Mouse (Mus musculus) gastrocnemius, adult 8-10 months (tissue): ENCODE measurements around the gene Nipal4. TPM values are rescaled to one million over a fixed set of nuclear protein-coding genes. Genes with fewer than 3 reads are reported as not detected.

Experiments
- DNase-seq, 2 experiments: peaks; one replicate each; pipeline ENCODE4 v3.0.0; 2022; ENCODE audit warnings: low spot score in 2 of 2
- total RNA-seq, 4 experiments: library from RNA; stranded (reverse); gene quantifications; 2 replicates each; pipeline ENCODE4 v1.2.4; 2022

Gene Nipal4
- total RNA-seq, 4 experiments from 2014 or later, result not detected

DNA sequence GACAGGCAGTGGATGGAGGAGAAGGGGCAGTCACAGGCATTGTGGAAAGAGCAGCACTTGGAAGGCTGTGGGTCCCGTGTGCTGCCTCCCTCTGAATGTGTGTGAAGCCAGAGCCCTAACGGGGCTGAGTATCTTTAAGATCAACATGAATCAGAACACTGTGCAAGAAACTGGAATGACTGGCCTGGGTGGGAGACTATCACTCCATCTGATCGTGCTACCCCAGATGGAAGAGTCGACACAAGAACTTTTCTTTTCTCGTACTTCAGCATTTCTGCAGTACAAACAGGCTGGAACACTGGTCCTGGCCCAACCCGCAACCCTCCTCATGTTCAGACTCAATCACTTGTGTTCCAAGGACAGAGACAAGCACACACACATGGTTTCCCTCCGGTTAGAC lies 2.2 kb upstream of the Nipal4 start:
- DNase-seq, result no peak

DNA sequence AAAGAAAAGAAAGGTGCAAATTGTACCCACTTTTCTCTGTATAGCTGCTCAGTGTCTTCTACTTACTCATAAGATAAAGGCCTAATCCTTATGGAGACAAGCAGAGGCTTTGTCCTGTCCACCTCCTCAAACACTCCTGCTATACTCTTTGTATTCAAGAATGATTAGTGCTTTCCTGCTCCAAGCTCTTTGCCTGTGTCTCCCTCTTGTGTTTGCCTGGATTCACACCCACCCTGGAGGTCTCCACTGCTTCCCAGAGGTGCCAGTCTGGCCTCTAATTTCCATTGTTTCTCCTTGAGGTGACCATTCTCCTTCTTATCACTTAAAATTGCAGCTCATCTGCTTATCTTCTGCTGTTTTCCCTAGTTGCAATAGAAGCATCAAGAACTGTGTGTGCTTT lies 8.8 kb downstream of the Nipal4 start:
- no peak for DNase-seq

DNA sequence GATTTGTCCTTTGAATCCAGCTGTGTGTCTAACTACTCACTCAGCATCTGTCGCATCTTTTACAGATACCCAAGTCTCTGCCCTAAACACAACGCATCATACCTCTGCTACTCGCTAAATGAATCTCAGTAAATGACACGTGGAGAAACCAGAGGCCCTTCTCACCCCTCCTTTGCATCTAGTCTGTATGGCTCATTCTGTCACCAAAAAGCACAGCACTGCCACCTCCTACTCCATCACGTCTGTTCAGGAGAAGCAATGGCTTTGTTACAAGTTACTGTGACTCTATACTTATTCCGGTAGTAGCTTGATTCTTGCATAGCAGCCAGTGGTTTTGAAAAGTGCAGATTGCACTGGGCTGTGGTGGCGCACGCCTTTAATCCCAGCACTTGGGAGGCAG lies 9.4 kb downstream of the Nipal4 start:
- no peak for DNase-seq

DNA sequence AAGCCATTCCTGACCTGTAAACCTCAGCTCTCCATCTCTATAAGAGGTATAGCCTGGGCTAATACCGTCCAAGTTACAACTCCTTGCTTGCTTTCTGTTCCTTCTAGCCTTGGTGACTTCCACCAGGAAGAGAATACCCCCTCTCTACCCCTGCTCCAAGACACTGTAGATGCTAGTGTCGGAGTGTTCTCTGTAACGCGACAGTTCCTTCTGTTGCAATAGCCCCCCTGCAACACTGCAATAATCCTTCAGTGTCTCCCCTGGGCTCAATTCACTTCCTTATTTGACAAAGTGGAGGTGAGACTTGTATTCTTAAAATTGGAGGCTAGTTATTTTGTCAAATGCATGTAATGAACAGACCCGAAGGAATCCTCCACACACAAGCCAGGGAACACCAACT lies 19.7 kb downstream of the Nipal4 start:
- no peak for DNase-seq

DNA sequence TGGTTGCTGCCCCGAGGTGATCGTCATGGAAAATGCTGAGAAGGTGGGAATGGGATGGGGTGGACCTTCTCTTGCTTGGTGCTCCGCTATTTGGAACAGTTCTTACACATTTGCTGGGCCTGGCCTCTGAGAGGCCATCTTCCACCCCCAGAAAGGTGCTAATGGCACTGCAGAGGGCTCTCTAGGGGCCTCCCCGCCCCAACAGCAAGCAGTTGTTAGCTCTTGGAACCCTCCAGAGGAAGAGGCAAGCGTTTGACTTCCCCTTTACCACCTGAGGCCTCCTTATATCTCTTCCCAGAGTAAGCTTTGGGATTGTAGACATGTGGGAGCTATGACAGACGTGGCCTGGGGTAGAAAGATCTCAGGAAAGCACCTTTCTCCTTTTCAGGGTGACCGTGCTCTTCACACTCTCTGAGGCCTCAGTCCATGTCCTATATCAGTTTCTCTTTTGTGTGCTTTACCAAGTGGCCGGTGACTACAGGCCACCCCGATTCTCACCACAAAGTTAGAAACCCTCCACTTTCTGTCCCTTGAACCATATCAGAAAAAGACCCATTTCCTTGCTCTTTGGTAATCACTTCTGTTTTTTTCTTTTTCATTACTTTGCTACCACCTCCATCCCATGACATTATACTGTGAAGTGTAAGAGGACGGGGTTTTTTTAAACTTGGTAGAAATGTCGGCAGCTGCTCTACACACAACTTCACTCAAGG lies 21.0 kb downstream of the Nipal4 start:
- no peak for DNase-seq

DNA sequence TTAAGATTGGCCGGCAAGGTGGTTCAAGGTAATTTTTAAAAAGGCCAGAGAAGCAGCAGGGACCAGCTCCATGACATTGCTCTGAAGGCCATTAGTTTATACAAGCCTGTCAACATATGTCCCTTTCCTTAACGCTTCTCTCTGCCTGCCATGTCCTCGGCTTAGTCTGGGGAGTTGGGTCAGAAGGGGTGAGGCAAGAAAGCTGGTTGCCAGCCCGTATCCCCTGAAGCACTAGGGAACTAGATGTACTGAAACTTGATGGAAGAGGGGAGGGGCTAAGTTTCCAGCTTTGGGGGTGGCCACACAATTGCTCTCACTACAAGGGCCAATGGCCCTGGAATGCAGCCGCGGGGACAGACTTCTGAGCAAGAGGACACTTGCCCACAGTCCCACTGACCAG lies 23.0 kb downstream of the Nipal4 start:
- DNase-seq, result no peak

DNA sequence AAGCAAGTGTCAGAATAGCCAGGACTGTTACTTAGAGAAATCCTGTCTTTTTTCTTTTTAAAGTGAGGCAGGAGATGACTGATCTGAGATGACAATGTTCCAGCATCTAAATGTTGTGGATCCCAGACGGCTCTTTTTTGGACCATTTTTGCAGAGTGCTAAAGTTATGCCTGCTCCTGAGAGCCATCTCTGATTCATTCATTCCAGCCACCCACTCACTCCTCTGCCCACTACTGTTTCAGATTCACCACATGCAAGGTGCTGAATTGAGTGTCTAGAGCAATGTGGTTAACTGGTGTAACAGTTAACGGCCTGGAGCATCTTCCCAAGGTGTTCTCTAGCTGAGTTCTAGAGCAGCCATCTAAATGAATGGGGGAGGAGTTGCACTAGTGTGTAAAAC lies 31.4 kb downstream of the Nipal4 start:
- DNase-seq, result no peak

DNA sequence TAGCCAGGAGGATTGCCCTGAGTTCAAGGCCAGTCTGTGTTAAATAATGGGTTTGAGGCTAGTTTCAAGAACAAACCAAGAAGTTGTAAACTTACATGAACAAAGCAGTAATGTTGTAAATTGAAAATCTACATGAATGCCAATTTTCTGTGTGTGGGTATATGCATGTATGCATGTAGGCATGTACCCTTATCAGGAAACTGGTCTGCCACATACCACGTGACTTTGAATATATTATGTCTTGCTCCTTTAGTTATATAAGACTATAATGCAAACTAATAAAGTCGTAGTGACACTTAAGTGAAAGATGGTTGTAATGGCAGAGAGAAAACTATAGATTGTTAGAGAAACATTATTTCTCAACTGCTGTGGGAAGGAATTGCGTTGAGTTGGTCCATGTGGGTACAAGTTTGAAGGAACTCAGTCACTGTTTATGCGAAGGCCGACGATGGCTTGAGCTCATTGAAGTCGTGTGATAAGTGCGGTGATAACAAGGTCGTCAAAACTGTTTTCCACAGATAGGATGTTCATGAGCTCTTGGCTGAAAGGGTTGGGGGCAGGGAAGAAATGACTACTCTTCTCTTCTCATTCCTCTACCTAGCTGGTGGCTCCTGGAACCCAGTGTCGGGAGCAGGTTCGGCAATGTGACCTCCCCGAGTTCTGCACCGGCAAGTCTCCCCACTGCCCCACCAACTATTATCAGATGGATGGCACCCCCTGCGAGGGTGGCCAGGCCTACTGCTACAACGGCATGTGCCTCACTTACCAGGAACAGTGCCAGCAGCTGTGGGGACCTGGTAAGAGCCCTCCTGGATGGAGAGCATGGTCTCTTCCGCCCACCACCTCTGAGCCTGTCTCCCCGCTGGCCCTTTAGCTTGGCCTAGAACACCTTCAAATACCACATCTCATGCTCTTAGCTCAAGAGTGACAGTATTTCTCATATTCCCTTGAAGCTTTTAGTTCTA lies 35.0 kb downstream of the Nipal4 start:
- no peak for DNase-seq

DNA sequence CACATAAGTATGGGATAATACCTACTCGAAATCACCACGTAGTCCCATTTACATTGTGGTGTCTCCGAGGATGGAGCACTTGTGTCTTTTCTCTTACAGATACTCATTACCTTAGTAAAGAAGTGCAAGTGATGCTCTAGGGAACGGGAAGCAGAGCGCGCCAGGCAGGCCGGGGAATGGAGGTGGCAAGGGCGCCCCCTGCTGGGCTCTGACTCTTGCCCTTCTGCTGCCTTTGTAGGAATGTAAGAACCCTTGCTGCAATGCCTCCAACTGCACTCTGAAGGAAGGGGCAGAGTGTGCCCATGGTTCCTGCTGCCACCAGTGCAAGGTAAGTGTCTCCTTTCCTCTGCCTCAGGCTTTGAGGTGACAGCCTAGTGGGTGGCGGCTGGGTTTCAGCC lies 37.8 kb downstream of the Nipal4 start:
- DNase-seq, result peak; percentile 67 to 72

DNA sequence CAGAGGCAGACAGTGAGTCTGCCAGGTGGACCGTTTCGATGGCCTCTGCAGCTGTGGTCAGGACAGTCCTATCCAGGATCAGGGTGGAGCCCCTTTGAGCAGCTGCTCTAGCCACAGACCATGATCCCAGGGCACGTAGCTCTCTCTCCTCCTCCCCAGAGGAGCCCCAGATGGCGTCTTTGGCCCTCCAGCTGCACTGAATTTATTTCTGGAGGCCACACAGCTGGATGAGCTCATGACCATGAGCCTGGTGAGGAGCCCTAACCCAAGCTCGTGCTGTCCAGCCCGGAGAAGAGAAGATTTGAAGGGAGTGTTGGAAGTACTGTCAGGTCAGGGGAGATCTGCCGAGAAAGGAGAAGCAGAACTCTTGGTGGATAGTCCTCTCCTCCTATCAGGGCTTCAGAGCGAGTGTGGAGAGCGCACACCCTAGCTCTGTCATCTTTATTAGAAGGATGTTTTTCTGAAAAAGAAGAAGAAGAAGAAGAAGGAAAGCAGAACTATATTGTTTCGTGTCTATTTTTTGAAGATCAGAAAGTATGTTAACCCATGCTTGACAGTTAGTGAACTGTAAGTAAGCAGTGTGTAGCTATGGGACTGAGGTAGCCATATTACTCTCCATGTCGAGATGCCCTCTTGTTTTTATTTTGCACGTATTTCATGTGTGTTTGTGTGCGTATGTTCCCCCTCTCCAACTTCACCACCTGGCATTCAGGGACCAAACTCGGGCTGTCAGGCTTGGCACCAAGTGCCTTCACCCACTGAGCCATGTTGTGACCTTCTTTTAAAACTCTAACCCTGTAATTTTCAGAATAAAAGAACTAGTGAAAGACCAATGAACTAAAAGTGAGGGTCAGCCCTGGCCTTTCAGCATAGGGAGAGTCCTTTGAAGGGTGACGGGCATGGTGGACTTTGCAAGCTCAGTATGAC lies 38.4 kb downstream of the Nipal4 start:
- peak; percentile 68 to 72 for DNase-seq

DNA sequence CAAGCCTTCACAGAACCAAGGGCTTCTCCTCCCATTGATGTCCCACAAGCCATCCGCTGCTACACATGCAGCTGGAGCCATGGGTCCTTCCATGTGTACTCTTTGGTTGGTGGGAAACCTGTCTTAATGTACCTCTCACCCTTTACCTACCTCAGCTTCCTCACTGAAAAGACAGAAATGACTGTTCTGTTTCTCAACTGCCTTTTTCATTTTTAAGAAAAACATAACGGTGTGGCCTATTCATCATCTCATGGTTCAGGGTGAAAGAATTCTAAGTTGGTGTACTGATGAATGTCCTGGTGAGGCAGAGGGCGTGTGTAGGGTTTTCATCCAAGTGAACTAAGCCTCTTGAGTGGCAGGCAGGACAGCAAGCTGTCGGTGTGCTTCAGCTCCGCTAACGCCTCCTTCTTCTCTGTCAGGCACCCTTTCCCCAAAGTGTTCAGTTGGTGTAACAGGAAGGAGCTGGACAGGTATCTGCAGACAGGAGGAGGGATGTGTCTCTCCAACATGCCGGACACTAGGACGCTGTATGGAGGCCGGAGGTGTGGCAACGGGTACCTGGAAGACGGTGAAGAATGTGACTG lies 39.4 kb downstream of the Nipal4 start:
- no peak for DNase-seq

DNA sequence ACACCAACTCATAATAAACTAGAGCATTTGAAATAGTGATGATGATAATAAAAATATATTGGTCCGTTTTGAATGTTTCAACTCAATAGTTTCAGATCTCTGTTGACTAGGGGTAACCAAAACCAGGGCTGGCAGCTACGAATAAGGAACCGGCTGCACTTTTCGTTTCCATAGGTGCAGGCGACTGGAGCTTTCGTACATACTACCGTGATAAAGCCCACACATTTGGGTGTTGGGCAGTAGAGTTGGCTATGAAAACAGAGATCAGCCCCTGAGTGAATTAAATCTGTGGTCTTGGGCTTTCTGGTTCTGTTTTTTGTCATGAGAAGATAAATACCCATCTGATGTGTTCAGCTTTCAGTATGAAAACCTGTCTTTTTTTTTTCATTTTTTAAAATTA lies 40.0 kb downstream of the Nipal4 start:
- DNase-seq, result no peak

DNA sequence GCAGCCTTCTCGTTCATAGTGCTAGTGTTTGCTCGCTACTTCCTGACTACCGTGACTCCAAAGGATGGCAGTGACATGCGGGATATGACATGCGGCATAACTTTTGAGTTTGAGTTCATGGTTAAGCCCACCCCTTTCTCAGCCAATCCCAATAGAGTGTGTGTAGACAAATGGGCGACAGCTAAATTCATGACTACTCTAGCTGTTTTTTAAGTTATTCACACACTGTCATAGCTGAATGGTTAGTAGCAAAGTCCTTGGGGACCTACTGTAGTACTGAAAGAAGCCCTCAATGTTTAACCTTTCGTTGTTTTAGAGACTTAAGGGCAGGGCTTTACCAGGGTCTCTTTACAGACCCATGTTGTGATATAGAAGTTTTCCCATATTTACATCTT lies 40.5 kb downstream of the Nipal4 start:
- no peak for DNase-seq

DNA sequence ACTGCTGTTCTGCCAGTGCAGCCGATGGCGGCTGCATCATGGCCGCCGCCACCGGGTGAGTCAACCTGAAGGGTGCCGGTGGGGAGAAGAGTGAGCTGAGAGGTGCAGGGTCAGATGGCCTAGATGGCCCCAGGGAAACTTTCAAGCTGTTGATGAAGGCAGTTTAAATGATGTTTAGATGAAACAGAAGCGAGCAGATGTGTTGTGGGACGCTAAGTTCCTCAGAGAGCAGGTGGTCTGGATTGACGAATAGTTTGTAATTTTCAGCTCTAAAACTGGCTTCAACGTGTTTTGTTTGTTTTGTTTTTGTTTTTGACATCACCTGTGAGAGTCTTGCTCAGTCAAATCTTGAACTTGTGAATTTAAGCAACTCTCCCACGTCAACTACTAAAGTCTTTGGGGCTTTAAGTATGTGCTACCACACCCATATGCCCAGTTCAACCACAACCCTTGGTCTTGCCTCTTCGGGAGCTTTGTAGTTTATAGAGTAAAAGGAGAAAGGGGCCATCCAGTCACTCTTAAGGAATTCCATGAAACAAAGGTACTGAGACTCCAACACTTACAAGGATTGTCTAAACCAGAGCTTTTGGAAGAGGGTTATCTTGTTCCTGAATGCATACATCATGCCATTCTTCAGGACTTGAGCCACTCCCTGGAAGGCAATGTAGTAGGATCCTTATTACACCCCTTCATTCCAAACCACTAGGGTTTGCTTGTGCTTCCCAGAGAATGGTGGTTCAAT lies 41.0 kb downstream of the Nipal4 start:
- DNase-seq, result no peak

DNA sequence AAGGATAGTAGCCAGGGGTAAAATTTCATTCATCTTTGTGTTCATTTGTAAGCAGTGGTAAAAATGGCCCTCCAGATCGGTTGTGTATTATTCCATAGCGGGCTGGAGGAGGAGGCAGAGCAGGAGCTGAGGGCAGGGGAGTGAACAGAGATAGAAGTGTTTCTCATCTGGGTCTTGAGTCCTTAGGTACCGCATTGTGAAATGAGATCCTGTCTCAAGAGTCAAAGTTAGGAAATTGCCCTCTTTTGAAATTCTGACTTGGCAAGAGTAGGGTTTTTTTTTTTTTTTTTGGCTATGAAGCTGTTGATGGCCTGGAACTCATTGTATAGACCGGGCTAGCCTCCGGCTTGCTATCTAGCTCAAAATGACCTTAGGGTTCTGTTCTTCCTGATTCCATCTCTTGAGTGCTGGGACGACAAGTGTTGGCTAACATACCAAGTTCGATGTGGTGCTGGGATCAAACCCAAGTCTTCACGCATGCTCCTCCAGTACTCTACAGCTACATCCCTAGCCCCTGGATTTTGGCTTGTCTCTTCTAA lies 42.9 kb downstream of the Nipal4 start:
- no peak for DNase-seq

DNA sequence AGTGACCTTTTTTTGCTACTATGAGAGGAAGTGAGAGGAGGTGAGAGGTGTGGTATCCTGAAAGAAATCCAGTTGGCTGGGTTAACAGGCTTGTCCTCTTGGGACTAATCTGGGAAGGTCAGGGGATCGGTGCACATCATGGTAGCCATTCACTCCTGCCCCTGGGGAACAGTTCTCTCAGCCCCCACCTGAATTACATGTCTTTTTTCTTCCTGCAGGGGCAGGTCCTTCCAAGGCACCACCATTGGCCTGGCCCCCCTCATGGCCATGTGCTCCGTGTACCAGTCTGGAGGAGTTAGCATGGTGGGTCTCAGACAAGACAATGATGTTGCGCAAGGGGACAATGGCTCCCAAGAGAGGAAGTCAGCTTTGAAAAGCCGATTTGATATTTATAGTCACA lies 43.4 kb downstream of the Nipal4 start:
- DNase-seq, result no peak

DNA sequence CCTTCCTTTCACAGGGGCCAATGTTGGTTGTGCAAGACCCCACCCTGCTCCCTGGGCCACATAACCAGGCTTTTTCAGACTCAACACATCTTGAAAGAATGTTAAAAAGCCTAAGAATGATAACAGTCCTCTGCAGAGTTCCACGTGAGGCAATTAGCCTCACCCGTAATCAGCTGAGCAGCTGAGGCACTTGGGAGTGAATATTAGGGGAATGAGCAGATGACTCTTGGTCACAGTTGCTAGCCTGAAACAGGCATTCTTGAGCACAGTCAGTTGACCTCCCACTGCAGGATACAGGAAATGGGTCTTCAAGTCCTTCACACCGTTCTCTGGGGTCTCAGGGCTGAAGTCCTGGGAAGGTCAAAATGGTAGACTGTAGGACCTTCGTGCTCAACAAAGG lies 44.6 kb downstream of the Nipal4 start:
- no peak for DNase-seq

DNA sequence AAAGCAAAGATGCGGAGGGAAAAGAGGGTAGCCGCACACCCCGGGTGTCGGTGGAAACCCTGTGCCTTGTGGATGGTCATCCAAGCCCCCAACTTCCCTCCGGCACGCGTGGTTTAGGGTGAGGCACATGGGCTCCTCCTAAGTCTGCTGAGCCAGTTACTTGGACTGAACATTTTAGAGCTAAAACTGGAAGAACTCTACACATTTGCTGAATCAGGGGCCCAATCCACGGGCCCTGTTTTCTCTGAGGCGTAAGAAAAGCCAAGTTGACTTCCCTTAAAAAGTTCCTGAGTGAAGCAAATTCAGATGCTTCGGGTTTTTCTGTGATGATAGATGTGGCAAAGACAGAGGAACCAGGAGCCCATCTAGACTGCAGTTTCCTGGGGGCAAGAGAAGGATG lies 46.2 kb downstream of the Nipal4 start:
- no peak for DNase-seq

DNA sequence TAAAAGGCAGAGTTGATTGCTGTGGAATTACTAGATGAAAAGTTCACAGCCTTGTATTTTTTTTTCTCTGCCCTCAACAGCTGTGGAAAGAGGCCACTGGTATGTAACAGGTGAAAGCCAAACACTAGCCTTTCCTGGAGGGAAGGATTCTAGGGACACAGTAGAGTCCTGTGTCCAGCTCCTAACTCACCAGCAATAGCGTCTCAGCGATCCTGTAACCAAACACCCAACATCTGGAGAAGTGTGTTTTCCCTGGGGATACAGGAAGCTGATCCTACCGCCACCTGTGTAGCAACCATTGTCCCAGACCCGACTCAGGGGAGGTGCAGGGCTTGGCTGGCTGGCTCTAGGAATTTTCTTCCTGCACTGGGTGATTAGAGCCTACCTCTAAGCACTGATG lies 46.7 kb downstream of the Nipal4 start:
- no peak for DNase-seq

DNA sequence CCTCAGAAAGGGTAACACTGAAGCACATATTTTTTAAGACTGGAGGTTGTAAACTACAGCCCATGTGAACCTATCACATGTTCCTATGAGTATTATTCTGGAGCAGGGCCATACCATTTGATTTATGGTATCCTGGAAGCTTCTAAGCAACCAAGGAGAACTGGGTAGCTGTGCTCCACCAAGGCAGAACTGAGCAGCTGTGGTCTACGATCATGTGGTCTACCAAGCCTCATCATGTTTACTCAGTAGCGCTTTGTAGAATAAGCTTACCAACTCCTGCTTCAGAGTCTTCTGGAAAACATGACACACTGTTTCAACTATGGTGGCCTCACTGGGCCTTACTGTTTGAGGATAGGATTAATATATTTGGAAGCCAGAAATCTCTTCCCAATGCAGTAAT lies 49.8 kb downstream of the Nipal4 start:
- DNase-seq, result no peak
